ENCODE assay signal across 19 mouse cellular contexts in the genomic region with DNA sequence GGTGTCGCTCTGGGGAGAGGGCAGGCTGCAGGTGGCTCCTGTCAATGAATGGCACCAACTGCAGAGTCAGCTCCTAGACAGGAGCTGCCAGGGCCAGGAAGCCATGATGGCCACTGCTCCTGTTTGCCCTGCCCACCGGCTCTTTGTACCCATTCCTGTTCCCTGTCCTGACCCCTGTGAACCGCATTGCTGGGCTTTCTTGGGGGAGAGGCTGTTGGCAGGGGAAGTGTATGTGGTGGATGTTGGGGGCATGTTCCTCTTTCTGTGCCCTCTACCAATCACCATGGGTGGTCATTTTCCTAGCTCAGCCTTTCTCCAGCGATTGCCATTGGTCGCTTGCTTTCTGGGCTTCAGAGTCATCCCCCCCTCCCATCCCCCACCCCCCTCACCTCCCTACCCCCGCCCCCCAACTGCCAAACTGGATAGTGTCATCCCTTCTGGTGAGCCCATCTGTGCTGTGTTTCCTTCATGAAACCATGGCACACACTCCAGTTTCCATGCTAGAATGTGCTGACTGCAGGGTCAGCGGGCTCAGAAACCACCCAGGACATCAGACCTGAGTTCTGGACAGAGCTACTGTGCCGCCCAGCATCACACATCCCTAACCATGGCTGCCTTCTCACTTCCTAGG. TPM values are rescaled to one million over a fixed set of nuclear protein-coding genes. Genes with fewer than 3 reads are reported as not detected.
A peak's percentile ranks its signal among the peaks of the same experiment; 100 is the strongest.
DNase-seq lines count a peak whose midpoint lies in the region; ATAC-seq and TF ChIP-seq lines count a peak whose summit lies in the region.
"Had no signal": no experiment of that assay in that cellular context is flagged by ENCODE, and none has a peak within 500 bp of the region (broad histone marks: within the 10 kb centered on the region; RNA-seq: fewer than 3 reads in every experiment).

No protein-coding gene starts in this region.

- H3K27ac ChIP-seq in hindbrain, postnatal 0 days: no peak overlapping the region
- H3K27ac ChIP-seq in hindbrain, embryonic 13.5 days: no peak overlapping the region
- no peak overlapping the region for H3K27ac ChIP-seq in midbrain, embryonic 11.5 days (ENCODE audit: low read depth, low read length)
- H3K27ac ChIP-seq in midbrain, embryonic 14.5 days (replicated peaks; ENCODE audit: low read depth, low read length): no peak overlapping the region
- H3K27ac ChIP-seq in liver, postnatal 0 days (ENCODE audit: low read depth): peak overlapping the region; percentile 29; the same call in 1 of the 2 replicates
- H3K27ac ChIP-seq: limb, embryonic 12.5 days had no signal

- 0 out of 2 replicates have a peak, but pooled peaks have one; percentile 31 for ATAC-seq in hindbrain, postnatal 0 days
- ATAC-seq in hindbrain, embryonic 13.5 days (ENCODE audit: low FRiP score): no peak
- no peak for ATAC-seq in midbrain, embryonic 11.5 days (ENCODE audit: low FRiP score)
- no peak for ATAC-seq in midbrain, embryonic 14.5 days (ENCODE audit: low FRiP score, low TSS enrichment)
- ATAC-seq in common myeloid progenitor, adult 5-6 weeks (replicated peaks; ENCODE audit: low read depth, poor library complexity, severe bottlenecking): peak; percentile 76
- peak; percentile 44; the same call in 1 of the 2 replicates for ATAC-seq in liver, postnatal 0 days
- ATAC-seq: hindbrain, embryonic 16.5 days had no signal

- no peaks in the 10 kb centered on the region for H3K4me1 ChIP-seq in hindbrain, postnatal 0 days (ENCODE audit: insufficient read depth, low read length)
- H3K4me1 ChIP-seq in hindbrain, embryonic 13.5 days (replicated peaks): peaks cover 12% of the 10 kb centered on the region
- peaks cover 5% of the 10 kb centered on the region; the same call in 1 of the 2 replicates for H3K4me1 ChIP-seq in midbrain, embryonic 11.5 days (ENCODE audit: control insufficient read depth, insufficient read depth, low read length)
- no peaks in the 10 kb centered on the region for H3K4me1 ChIP-seq in midbrain, embryonic 14.5 days (ENCODE audit: control insufficient read depth, insufficient read depth, low read length)
- peaks cover 8% of the 10 kb centered on the region for H3K4me1 ChIP-seq in liver, postnatal 0 days (ENCODE audit: insufficient read depth)

- no peak overlapping the region for H3K9ac ChIP-seq in hindbrain, postnatal 0 days (replicated peaks; ENCODE audit: low read length)
- H3K9ac ChIP-seq in hindbrain, embryonic 13.5 days: no peak overlapping the region
- H3K9ac ChIP-seq in midbrain, embryonic 11.5 days (ENCODE audit: low read length): no peak overlapping the region
- H3K9ac ChIP-seq in midbrain, embryonic 14.5 days (replicated peaks; ENCODE audit: low read length): no peak overlapping the region
- no peak overlapping the region for H3K9ac ChIP-seq in liver, postnatal 0 days (replicated peaks)
- H3K9ac ChIP-seq: limb, embryonic 12.5 days; lung, embryonic 14.5 days had no signal

- no peak overlapping the region for H3K4me2 ChIP-seq in hindbrain, postnatal 0 days (ENCODE audit: low read depth, low read length)
- H3K4me2 ChIP-seq in hindbrain, embryonic 13.5 days: no peak overlapping the region
- no peak overlapping the region for H3K4me2 ChIP-seq in midbrain, embryonic 11.5 days
- H3K4me2 ChIP-seq in midbrain, embryonic 14.5 days (ENCODE audit: low read length): no peak overlapping the region
- H3K4me2 ChIP-seq in liver, postnatal 0 days (ENCODE audit: low read depth, low read length): no peak overlapping the region
- H3K4me2 ChIP-seq: limb, embryonic 12.5 days; lung, embryonic 14.5 days had no signal

- no peak for TF ChIP-seq EP300 in liver, postnatal 0 days (IDR thresholded peaks at IDR 0.05; ENCODE audit: low read depth)

- peak; percentile 48 for DNase-seq in hindbrain, postnatal 0 days (ENCODE audit: low spot score)
- DNase-seq in midbrain, embryonic 11.5 days (ENCODE audit: low spot score, missing footprints): peak; percentile 59
- no peak for DNase-seq in midbrain, embryonic 14.5 days
- no peak for DNase-seq in liver, postnatal 0 days
- DNase-seq in right cerebral cortex, postnatal 36 days (ENCODE audit: low spot score in 2 of 2): no peak
- DNase-seq: adrenal gland, adult 2 months; cerebellum, adult 9-11 months; kidney, adult 18-20 months; kidney, postnatal 25 days; lung, embryonic 14.5 days; thymus, adult 2 months had no signal

- H3K36me3 ChIP-seq in hindbrain, postnatal 0 days (ENCODE audit: insufficient read depth, low read length): no peaks in the 10 kb centered on the region
- no peaks in the 10 kb centered on the region for H3K36me3 ChIP-seq in hindbrain, embryonic 13.5 days
- no peaks in the 10 kb centered on the region for H3K36me3 ChIP-seq in midbrain, embryonic 11.5 days (ENCODE audit: control insufficient read depth, insufficient read depth, low read length)
- no peaks in the 10 kb centered on the region for H3K36me3 ChIP-seq in midbrain, embryonic 14.5 days (ENCODE audit: control insufficient read depth, insufficient read depth, low read length)
- H3K36me3 ChIP-seq in liver, postnatal 0 days (replicated peaks; ENCODE audit: insufficient read depth, low read length): no peaks in the 10 kb centered on the region
- H3K36me3 ChIP-seq: G1E; limb, embryonic 12.5 days had no signal

- 68% methylated on average over 8 of the region's 8 CpGs for WGBS in hindbrain, postnatal 0 days
- WGBS in hindbrain, embryonic 13.5 days: 79% methylated on average over 8 of the region's 8 CpGs
- 82% methylated on average over 8 of the region's 8 CpGs for WGBS in midbrain, embryonic 11.5 days
- WGBS in midbrain, embryonic 14.5 days: 80% methylated on average over 7 of the region's 8 CpGs
- 35% methylated on average over 8 of the region's 8 CpGs for WGBS in liver, postnatal 0 days (ENCODE audit: insufficient replicate concordance)

- H3K27me3 ChIP-seq in hindbrain, postnatal 0 days (ENCODE audit: insufficient read depth, low read length): no peaks in the 10 kb centered on the region
- 0 out of 2 replicates have a peak, but pooled peaks cover 6% of the 10 kb centered on the region for H3K27me3 ChIP-seq in hindbrain, embryonic 13.5 days
- no peaks in the 10 kb centered on the region for H3K27me3 ChIP-seq in midbrain, embryonic 11.5 days (ENCODE audit: control insufficient read depth, insufficient read depth, low read length)
- no peaks in the 10 kb centered on the region for H3K27me3 ChIP-seq in midbrain, embryonic 14.5 days (ENCODE audit: control insufficient read depth, insufficient read depth, low read length)
- H3K27me3 ChIP-seq in liver, postnatal 0 days (ENCODE audit: insufficient read depth, low read length): no peaks in the 10 kb centered on the region
- H3K27me3 ChIP-seq: limb, embryonic 12.5 days; megakaryocyte, embryonic 14.5 days had no signal

- no peak for TF ChIP-seq CTCF in hindbrain, postnatal 0 days (IDR thresholded peaks at IDR 0.05; ENCODE audit: low read depth)
- TF ChIP-seq CTCF in liver, postnatal 0 days (IDR thresholded peaks at IDR 0.05; ENCODE audit: low read depth): no peak

- no peak overlapping the region for H3K4me3 ChIP-seq in hindbrain, postnatal 0 days (ENCODE audit: low read length)
- H3K4me3 ChIP-seq in hindbrain, embryonic 13.5 days: no peak overlapping the region
- H3K4me3 ChIP-seq in midbrain, embryonic 11.5 days (ENCODE audit: low read depth, low read length): no peak overlapping the region
- H3K4me3 ChIP-seq in midbrain, embryonic 14.5 days (replicated peaks; ENCODE audit: low read depth, low read length): no peak overlapping the region
- no peak overlapping the region for H3K4me3 ChIP-seq in liver, postnatal 0 days (ENCODE audit: low read depth, low read length)
- H3K4me3 ChIP-seq: erythroblast, embryonic 14.5 days; limb, embryonic 12.5 days; megakaryocyte, embryonic 14.5 days; myocyte had no signal

- H3K9me3 ChIP-seq in hindbrain, postnatal 0 days (ENCODE audit: low read length): no peaks in the 10 kb centered on the region
- peaks cover 3% of the 10 kb centered on the region; the same call in 1 of the 2 replicates for H3K9me3 ChIP-seq in hindbrain, embryonic 13.5 days
- H3K9me3 ChIP-seq in midbrain, embryonic 11.5 days (ENCODE audit: control insufficient read depth, low read length): no peaks in the 10 kb centered on the region
- no peaks in the 10 kb centered on the region for H3K9me3 ChIP-seq in midbrain, embryonic 14.5 days (ENCODE audit: control insufficient read depth, low read length)
- H3K9me3 ChIP-seq in liver, postnatal 0 days (ENCODE audit: low read length): no peaks in the 10 kb centered on the region
- H3K9me3 ChIP-seq: megakaryocyte, embryonic 14.5 days had no signal

RNA-seq across cellular contexts. Expression of a gene that starts 2.2 kb away (rescaled TPM):
- 1.1 and 1.4 TPM in 2 replicates for total RNA-seq in hindbrain, postnatal 0 days (2014; rRNA removed)
- 1.8 and 1.9 TPM in 2 replicates for polyA plus RNA-seq in hindbrain, postnatal 0 days (2015; fragmentation: Nextera tagmentation; extraction: Ambion mirVana)
- polyA plus RNA-seq in hindbrain, embryonic 13.5 days (2015; fragmentation: Nextera tagmentation; extraction: Ambion mirVana): 0.92 and 1.1 TPM in 2 replicates
- polyA plus RNA-seq in midbrain, embryonic 11.5 days (2014; fragmentation: Nextera tagmentation; extraction: Ambion mirVana): 0.63 and 1.2 TPM in 2 replicates
- polyA plus RNA-seq in midbrain, embryonic 14.5 days (2014; fragmentation: Nextera tagmentation; extraction: Ambion mirVana): 0.72 TPM in 2 replicates
- 172 and 201 TPM in 2 replicates for total RNA-seq in common myeloid progenitor, adult 5-6 weeks (2017)
- 11.9 and 13.4 TPM in 2 replicates for polyA plus RNA-seq in liver, postnatal 0 days (2015; fragmentation: Nextera tagmentation; extraction: Ambion mirVana)
- total RNA-seq: G1E had no signal

Comparison
In these comparisons a context has a peak if more than half of its experiments do, and no peak if none do; other contexts are left out.
1. ATAC-seq: peak in hindbrain, postnatal 0 days (single experiment), common myeloid progenitor, adult 5-6 weeks (single experiment) and liver, postnatal 0 days (single experiment); none in hindbrain, embryonic 13.5 days (single experiment), midbrain, embryonic 11.5 days (single experiment) and midbrain, embryonic 14.5 days (single experiment).
2. DNase-seq: peak in hindbrain, postnatal 0 days (single experiment) and midbrain, embryonic 11.5 days (single experiment); none in midbrain, embryonic 14.5 days (single experiment), liver, postnatal 0 days (single experiment) and right cerebral cortex, postnatal 36 days (0 of 2).